Mouse (Mus musculus): ENCODE results near the gene Adamts9.

Adamts9 gene

DNA sequence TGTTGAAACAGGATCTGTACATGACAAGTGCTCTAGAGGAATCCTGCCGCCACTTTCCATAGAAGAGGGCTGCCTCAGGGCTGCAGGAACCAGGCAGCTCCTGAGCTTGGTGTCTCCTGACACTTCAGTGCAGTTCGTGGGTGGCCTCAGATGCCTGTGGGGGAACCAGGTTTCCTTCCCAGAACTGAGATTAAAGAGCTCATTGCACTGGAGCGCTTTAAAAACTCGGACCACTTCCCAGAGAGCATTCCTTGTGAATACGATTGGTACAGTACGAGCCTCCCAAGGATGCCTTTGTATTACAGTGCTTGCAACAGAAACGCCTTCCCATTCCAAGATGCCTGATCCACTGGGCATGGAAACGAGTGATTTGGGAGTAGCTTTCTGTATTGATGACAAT, 18.8 kb downstream of the Adamts9 start:
- no peak for DNase-seq (ENCODE audit: low read depth, low spot score)

DNA sequence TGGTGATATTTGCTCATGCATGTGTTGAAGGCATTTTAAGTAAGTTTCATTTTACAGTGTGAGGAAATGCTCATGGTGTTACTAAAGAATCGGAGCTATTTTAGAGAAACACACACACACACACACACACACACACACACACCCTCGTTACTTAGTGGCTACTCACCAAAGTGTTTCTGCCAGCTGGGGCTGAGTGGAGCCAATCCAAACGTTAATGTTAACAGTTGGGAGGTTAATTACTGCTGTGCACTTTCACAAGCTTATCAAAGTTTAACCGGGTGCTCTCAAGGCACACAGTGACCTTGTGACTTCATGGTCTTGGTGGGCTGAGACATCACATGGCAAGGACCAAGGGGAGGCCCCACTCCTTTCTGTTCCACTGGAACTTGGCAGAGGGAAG, 21.4 kb downstream of the Adamts9 start:
- DNase-seq (ENCODE audit: low read depth, low spot score) = no peak

DNA sequence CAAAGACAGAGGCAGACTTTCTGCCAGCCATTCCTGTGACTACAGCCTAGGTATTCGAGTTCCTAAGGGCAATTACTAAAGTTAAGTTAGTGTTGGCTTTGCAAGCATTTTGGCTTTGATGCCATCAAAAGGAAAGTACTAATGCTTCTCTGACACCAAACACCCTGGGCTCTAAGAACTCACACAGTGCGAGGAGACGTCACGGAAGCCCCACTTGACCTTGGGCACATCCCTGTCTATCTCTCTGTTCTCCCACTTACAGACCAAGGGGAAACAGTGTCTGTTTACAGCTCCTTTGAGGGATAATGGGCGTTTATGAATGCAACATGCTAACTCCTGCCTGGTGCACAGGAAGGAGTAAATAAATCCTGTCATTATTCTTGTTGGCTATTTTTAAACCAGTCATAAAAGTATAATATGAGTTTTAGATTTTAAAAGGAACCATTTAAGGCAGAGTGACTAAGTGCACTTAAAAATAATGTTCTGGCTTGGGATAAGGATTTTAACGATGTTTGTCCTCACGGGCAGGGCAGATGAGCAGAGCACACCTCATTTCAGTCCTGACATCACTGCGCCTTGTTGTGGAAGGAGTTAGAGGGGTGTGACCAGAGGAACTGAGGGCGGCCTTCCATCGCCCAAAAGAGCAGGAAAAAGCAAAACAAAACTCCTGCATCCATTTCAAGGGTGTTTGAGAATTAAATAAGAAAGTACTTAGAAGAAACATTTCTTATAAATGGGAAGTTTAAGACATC, 22.2 kb downstream of the Adamts9 start:
- no peak for DNase-seq (ENCODE audit: low read depth, low spot score)

DNA sequence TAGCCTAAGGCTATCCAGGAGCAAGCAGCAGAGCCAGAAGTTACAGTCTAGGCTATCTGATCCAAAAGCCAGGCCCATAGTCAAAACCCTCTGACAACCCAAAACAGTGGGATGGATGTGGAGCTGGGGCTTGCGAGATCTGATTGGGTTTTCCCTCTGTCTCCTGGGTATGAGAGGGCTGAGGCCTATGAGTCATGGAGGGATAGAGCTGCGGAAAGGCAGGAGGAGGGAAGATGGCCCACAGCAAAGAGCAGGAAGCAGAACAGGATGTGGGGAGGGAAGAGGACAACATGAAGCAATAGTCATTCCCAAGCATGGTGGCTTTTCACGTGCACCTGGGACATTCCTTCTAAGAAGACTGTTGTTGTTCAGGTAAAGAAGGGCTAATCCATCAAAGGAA, 32.7 kb downstream of the Adamts9 start:
- no peak for DNase-seq (ENCODE audit: low read depth, low spot score)

DNA sequence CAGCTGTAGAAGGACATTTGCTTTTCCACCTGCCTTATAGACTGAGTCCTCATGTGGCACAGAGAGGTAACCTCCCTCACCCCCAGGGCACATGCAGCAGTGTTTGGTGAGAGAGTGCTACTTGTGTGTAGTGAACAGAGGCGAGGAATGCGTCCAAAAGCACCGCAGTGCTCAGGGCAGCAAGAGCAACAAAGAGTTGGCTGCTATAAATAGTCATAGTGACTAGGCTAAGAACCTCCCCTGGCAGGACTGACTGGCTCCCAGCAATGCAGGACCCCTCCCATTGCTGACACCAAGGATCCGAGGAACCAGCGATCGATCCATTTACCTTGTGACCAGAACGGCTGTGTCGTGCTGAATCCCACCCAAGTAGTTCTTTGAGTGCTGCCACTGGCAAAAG, 33.9 kb downstream of the Adamts9 start:
- no peak for DNase-seq (ENCODE audit: low read depth, low spot score)

DNA sequence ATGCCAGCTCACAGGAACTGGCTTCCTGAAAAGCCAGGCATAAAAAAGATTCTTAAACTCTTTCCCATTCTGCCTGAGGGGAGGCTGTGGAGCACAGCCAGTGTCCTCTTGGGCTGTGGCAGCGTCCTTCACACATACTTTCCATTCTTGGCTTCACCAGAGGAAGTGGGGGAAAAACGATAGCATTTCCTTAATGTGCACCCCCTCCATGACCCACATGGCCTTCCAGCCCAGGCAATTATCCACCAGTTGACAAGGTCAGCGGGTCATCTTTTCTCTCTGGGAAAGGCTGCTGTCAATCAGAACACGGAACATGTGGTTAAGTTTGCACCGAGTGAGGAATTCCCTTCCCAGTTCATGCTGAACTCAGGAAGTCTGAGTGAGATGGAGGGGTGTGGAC, 37.4 kb downstream of the Adamts9 start:
- DNase-seq (ENCODE audit: low read depth, low spot score) = no peak

DNA sequence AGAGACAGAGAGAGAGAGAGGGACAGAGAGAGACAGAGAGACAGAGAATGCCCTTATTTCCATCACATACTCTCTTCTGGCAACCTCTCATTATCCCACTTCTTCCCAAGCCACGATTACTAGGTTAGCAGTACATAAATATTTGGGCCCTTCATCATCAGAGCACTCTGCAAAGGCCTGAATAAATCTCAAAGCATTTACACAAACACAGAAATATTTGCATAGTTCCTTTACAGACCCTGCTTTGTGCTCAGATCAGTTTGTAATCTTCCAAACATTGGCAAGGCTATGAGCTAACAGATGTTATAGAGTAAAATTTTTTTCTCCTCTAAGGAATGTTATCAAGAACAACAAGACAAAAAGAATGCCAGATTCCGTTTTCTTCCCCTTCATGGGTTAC, 38.8 kb downstream of the Adamts9 start:
- DNase-seq (ENCODE audit: low read depth, low spot score) = no peak

DNA sequence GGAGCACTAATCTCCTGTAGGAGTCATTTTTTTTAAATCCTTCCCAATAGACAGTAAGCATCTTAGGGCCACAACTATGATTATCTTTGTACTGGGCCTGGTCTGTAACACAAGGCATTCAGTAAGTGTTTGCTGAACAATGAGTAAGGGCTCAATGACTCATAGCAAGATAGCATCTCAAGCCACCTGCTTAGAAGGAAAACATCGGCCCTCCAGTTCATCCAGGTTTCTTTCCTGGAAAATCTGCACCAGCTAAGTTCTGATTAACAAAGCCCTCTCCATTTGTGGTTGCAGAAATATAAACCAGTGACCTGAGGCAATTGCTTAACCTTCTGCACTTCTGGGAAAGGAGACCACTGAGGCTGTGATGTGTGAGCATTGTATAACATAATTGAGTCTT, 39.3 kb downstream of the Adamts9 start:
- DNase-seq (ENCODE audit: low read depth, low spot score) = no peak

DNA sequence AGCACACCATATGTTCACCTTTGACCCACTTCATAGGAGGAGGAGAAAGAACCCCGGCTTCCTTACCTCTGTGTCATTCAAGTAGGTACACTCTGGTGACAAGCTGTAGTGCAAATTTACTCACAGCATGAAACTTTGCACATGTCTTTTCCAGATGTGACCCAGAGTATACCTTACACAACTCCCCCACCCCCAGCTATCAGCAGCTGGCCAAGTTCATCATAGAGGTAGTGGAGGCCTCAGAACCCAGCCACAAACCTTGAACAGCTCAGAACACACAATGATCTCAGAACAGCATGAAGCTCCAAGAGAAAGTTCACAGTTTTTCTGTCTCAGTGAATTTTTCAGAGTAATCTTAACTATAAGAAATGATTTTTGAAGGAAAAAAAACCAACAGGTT, 51.8 kb downstream of the Adamts9 start:
- DNase-seq (ENCODE audit: low read depth, low spot score) = no peak

DNA sequence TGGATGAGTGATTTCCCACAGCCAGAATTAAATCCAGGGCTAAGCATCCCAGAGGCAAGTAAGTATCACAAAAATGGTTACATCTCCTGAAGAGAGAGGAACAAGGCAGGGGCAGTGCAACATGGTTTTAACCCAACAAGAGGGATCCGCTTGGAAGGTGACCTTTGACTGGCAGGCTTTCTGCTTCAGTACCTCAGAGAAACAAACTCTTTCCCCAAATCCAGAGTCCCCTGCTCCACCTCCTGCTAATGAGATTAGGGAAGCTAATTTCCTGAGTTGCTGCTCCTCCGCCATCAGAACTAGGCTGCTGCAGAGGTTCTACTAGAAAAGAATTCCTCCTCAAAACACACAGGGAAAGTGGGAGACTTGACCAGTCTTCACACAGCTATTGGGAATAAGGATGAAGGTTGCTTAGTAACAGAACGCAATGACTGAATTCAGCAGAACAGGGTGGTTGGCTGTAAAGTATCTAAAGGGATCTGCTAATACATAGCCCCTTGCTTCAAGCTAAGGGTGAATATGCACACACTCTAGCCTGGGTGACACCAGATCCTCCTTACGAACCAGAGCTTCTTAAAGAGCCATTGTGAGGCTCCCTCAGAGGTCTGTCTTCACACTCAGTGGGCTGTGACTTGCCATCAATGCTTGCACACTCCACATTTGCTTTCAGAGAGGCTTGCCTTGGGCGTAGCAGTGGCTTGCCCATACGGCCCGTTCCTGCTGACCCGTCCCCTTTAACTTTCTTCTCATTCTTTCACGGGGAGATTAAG, 60.0 kb downstream of the Adamts9 start:
- DNase-seq (ENCODE audit: low read depth, low spot score) = no peak

DNA sequence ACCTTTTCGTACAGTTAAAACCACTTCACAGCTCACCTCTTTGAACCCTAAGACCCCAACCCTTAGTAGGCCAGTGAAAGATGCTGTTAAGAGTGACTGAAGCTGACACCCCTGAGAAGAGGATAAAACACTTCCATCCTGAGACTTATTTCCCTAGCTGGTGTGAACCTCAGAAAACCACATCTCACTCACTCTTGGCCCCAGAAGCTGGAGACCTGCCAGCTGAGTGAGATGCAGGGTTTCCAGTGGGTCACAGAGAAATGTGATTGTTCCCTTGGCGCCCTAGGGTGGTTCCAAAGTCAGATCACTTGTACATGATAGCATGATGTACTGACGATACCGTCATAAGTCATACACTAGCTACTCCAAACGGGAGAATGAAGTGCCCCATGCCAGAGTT, 60.8 kb downstream of the Adamts9 start:
- DNase-seq (ENCODE audit: low read depth, low spot score) = no peak

DNA sequence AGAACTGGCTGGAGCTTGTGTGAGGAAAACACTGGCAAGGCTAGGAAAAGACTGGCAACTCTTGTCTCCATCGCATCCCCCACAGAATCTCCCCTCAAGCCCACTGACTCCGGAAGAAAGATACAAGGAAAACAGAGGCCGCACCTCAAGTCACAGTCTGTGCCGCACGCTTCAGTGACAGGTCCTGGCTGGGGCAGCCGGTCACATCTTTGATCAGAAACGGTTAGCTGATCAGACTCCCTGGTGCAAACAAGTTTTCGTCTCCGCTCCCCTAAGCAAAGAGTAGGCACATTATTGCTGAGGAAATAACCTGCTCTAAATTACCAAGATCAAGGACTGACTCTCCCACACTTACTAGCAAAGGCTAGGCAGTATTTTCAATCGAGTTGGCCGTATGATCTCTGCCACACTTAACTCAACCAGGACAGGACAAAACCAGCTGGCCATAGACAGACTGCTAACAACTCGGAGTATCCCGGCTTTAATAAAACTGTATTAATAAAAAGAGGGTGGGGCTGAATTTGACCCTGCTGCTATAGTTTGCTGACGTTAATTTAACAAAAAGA, 63.5 kb downstream of the Adamts9 start:
- DNase-seq (ENCODE audit: low read depth, low spot score) = no peak

DNA sequence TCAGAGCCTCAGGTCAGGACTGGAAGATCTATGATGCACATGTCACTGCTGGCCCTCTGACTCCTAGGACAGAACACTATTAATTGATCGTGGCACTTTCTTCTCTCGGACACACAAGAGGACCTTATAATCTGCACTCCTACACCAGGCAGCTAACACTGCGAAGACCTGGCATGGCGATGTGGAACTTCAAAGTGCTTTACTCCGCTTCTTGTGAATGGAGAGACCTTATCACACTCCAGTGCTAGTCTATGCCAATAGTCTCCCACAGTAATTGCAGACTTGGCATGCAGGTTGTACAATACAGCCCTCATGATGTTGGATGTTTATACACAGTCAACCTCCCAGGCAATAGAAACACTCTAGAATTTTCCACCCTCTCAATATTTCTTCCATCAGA, 64.5 kb downstream of the Adamts9 start:
- DNase-seq (ENCODE audit: low read depth, low spot score) = no peak

DNA sequence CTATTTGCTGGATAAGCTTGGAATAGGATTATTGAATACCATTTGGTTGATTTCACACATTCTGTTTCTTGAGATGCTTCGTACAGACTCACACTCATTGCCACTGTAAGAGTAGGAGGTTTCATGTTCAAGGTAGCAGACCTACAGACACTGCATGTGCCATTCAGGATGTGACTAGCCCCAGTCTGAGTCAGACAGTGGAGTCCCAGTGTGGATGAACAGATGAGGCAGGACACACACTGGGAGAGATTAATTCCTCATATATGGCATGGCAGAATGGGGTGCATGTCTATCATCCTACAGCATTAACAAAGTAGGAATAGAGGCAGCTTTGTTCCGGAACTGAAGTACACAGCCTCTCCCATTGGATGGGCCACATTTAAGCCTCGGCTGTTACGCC, 66.1 kb downstream of the Adamts9 start:
- DNase-seq (ENCODE audit: low read depth, low spot score) = no peak

DNA sequence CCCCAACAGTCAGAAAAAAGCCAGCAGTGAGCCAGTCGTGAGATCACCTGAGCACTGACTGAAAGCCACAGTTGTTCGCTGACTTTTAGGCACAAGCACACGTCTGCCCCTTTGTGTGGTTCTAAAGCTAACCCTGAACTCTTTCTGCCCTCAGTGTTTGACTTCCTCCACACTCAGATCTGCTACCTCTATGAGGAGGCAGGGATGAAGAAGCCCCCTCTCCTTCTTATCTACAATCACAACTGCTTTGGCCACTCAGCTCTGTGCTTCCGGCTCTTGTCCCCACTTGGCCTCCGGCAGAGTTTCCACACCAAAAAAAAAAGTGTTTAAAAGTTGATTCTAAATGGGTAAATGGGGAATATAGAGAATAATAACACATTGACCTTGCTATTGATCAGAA, 67.2 kb downstream of the Adamts9 start:
- no peak for DNase-seq (ENCODE audit: low read depth, low spot score)

DNA sequence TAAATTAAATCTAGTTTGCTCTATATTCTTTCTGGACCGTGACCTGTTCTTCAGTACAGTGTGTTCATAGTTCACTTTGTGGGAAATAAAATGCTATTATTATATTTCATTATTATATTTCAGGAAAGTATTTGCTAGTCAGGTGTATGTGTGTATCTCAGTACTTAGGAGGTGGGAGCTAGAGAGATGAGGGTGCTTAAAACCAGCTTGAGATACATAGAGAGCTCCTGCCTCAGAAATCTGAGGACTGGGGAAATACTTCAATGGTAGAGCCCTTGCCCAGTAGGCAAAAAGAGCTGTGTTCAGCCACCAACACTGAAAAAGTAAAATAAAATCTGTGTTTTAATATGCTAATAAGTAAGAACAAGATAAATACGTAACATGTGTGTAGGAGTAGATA, 68.0 kb downstream of the Adamts9 start:
- no peak for DNase-seq (ENCODE audit: low read depth, low spot score)

DNA sequence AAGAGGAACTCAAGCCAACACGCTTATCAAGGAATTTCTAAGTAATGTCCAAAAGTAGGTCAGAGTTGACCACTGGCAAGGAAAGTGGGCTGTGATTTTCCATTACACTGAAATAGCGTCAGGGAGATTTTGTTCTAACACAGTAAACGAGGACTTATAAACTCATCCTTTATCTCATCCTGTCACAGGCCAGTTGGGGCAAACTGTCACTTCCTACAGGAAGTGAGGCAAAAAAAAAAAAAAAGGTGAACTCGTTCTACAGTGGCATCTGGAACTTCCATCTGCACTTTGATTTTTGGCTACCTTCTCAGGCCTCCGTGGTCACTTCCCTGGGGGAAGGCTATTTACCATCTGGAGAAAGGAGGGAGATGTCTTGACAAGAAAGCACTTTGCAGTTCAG, 68.4 kb downstream of the Adamts9 start:
- DNase-seq (ENCODE audit: low read depth, low spot score) = no peak

DNA sequence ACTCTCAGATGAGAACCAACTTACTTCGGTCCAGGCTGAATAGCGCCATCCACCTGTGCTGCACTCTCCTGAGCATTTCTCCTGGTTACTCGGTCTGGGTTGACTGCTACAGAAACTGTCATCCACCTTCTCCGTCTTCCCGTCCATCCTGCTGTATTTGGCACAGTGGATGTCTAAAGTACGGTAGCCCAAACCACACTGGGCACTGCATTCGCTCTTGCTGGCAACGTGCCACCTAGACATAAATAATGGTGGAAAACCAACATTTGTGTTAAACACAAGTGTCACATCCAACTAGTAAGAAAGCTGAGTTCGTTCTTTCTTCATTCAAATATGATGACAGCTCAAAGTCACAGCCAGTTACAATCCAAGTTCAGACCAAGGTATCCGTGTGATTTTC, 70.5 kb downstream of the Adamts9 start:
- DNase-seq (ENCODE audit: low read depth, low spot score) = no peak

DNA sequence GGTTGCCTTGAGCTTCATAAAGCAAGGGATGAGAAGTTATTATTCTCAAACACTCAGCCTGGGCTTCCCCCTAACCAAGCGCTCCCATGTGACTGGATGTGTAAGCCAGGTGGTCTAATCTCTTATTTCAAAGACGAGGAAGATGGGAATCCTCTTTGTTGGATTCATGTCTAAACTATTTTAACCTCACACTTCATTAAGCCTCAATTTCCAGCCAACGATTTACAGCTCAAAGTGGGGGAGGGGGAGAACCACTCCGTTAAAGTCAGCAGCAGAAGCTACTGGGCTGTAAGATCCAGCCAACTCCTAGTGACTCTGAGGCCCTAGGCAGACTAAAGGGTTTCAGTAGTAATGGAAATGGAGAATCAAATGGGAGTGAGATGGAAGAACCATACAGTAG, 71.5 kb downstream of the Adamts9 start:
- DNase-seq (ENCODE audit: low read depth, low spot score) = no peak

DNA sequence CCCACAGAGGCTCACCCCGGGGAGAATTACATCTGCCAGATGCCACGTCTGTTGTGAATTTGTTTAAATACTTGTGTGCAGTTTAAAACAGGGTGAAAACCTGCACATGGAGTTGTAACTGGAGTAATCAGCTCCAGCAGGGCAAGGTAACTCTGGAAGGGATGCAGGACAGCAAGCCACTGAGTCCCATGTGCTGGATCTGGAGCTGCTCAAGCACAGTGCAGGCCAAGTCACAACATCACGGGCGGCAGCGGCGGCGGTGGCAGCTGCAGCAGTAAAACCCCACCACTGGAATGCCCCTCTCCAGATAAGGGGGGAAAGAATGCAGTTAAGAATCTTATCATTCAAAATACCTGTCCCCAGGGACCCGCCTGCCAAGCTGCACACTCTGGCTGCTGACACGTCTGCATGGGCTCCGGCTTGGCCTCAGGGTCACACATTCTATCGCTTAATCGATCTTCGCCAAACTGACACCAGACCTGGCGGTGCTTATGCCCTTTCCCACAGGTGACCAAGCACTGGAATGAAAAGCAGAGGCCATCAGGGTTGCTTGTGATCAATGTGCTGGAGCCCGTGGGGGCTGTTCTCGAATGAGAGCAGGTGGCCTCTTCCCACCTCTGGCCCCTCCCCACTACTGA, 73.6 kb downstream of the Adamts9 start:
- DNase-seq (ENCODE audit: low read depth, low spot score) = peak; percentile 16

DNA sequence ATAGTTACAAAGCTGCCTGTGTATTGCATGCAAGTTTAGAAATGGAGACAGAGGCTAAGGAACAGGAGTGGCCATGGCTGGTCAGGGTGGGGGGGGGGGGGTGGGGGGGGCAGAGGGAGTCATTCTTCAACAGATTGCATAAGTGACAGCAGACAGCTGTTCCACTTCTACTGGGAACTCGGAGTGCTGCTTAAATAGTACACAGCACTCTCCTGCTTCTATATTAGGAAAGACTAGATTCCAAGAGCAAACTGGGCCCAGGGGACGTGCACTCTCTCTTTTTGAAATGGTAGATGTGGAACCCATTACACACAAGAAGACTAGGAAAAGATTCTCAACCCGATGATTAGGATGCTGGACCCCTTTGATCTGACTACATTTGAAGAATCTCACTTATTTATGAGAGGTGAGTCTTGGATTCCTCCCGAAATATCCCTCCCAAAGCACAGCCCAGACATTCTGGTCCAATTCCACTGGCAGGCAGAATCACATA, 74.2 kb downstream of the Adamts9 start, which contains the start of gene Gm15737:
TSS of gene Gm15737 (plus strand) at position 269 of the 493 bp plus-strand sequence.
- DNase-seq (ENCODE audit: low read depth, low spot score) = peak; percentile 11

DNA sequence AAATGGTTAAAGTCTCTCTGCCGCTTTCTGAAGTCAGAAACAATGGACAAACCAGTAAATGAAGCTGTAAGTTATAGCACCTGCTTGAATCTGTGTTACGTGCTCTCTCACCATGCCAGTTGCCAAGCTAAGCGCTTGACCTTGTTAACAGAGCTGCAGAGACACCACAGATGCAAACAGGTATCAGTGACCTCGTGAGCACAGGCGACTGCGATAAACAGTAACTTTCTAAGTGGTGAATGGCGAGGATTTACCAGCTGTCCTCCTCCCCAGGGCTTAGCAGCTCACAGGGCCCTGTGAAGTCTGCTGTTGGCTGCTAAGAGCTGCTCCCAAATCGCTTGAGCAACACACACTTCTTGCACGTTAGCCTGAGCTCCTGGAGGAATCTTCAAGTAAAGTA, 80.7 kb downstream of the Adamts9 start:
- no peak for DNase-seq (ENCODE audit: low read depth, low spot score)

All from embryo, embryonic 11.5 days (tissue).